Mouse (Mus musculus) midbrain, postnatal 0 days (tissue): ENCODE data around the gene Dennd1a. TPM values are rescaled to one million over a fixed set of nuclear protein-coding genes. Genes with fewer than 3 reads are reported as not detected.

Experiments
- ATAC-seq: fragments of 200-750 bp; cut with Nextera tagmentation; 2 replicates; pipeline ENCODE4 v1.8.0; 2017; ENCODE audit warnings: moderate number of reproducible peaks, mild to moderate bottlenecking, moderate TSS enrichment, moderate library complexity; ENCODE audit not compliant: low FRiP score
- DNase-seq: peaks from one replicate; pipeline ENCODE4 v3.0.0-alpha.2; 2015; ENCODE audit warnings: low spot score
- H3K27ac ChIP-seq: fragments of 300-500 bp; sonication (generic); 2 replicates; pipeline ENCODE4 v1.5.1; 2014; ENCODE audit warnings: low read depth, mild to moderate bottlenecking, low read length, mixed read lengths
- H3K27me3 ChIP-seq: fragments of 300-500 bp; sonication (generic); 2 replicates; pipeline ENCODE4 v1.6.1; 2014; ENCODE audit warnings: low read length, control low read depth, mixed read lengths; ENCODE audit not compliant: insufficient read depth
- H3K36me3 ChIP-seq: fragments of 300-500 bp; sonication (generic); 2 replicates; pipeline ENCODE4 v1.6.1; 2014; ENCODE audit warnings: low read length, control low read depth, mixed read lengths; ENCODE audit not compliant: insufficient read depth
- H3K4me1 ChIP-seq: fragments of 300-500 bp; sonication (generic); 2 replicates; pipeline ENCODE4 v1.6.1; 2014; ENCODE audit warnings: mild to moderate bottlenecking, control low read depth, antibody characterized with exemption, low read length, mixed read lengths; ENCODE audit not compliant: insufficient read depth
- H3K4me2 ChIP-seq: fragments of 300-500 bp; sonication (generic); 2 replicates; pipeline ENCODE4 v1.6.1; 2014; ENCODE audit warnings: low read depth, mild to moderate bottlenecking, low read length, mixed read lengths; ENCODE audit not compliant: poor library complexity, severe bottlenecking
- H3K4me3 ChIP-seq: fragments of 300-500 bp; sonication (generic); 2 replicates; pipeline ENCODE4 v1.5.1; 2014; ENCODE audit warnings: low read depth, mild to moderate bottlenecking, low read length, moderate library complexity
- H3K9ac ChIP-seq: fragments of 300-500 bp; sonication (generic); replicated peaks from 2 replicates; pipeline ENCODE4 v1.6.1; 2014; ENCODE audit warnings: mild to moderate bottlenecking, low read length, moderate library complexity, mixed read lengths; ENCODE audit not compliant: poor library complexity, severe bottlenecking
- H3K9me3 ChIP-seq: fragments of 300-500 bp; sonication (generic); 2 replicates; pipeline ENCODE4 v1.6.1; 2016; ENCODE audit warnings: low read length, control low read depth
- CTCF ChIP-seq: IDR thresholded peaks from 2 replicates; pipeline ENCODE4 v1.5.1; 2016; ENCODE audit warnings: antibody characterized with exemption, mild to moderate bottlenecking
- WGBS: fragments of 180-500 bp; shearing (Covaris S2); extraction: QIAGEN DNeasy Blood & Tissue Kit; methylation state at CpG from one replicate; pipeline ENCODE4 v1.1.7; 2014; 5-methylcytosine and 5-hydroxymethylcytosine counted together
- polyA plus RNA-seq: library from polyadenylated mRNA; unstranded; fragments of >200 nt; fragmentation: Nextera tagmentation; extraction: Ambion mirVana; gene quantifications from 2 replicates; pipeline ENCODE4 v1.2.1, GENCODE M21; 2015
- total RNA-seq: library from RNA; depleted of rRNA; stranded (reverse); fragments of >200 nt; gene quantifications from 2 replicates; pipeline ENCODE4 v1.2.3, GENCODE M21; 2014

Gene Dennd1a
- total and polyA plus RNA-seq, 2 experiments from 2014 or later = 15.9 to 51.1 TPM

DNA sequence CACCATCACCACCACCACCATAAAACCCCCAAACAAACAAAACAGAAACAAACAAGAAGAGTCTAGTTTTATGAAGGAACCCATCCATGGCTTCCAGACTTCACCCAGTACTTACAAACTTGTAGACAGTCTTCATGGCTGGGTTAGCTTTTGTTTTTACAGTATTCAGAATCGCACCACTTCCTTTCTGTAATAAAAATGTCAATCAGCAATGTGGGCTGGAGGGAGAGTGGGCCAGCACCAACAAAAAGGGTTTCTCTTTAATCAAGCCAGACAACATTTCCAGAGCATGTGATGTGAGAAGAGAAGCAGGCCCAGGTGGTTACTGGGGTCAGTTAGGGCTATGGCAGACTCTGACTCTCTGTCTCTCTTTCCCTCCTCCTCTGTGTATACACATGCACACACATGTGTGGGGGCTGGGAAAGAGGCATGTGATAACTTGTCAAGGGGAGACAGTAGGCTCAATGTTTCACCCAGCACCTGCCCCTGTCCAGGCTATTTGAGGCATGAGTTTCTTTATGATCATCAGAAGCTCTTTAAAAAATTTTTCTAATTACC, 433.2 kb downstream of the Dennd1a start:
- no peak overlapping the region for H3K4me2 ChIP-seq
- ATAC-seq = no peak
- no peaks in the 10 kb centered on the region for H3K9me3 ChIP-seq
- 95% methylated on average over 1 of the region's 1 CpGs for WGBS
- DNase-seq = no peak
- no peaks in the 10 kb centered on the region for H3K27me3 ChIP-seq
- no peak overlapping the region for H3K9ac ChIP-seq
- no peaks in the 10 kb centered on the region for H3K4me1 ChIP-seq
- TF ChIP-seq CTCF = no peak
- H3K27ac ChIP-seq = no peak overlapping the region
- no peaks in the 10 kb centered on the region for H3K36me3 ChIP-seq
- no peak overlapping the region for H3K4me3 ChIP-seq

DNA sequence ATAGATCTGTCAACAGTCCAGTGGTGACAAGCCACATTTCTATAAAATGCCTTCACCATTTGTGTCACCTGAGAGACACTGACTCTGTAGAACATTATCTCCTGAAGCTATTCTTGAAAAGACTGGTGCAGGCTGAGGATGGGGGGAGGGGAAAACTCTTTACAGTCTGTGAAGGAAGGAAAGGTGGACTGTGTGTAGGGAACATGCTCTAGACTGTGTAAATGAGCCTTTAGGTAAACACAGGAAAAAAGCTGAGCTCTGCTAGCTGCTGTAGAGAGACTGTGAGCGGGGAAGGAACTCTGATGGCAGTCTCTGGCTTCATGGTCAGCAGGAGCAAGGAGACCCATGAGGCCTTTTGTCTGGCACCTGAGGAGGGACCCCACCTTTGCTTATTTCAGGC, 436.6 kb downstream of the Dennd1a start:
- H3K27ac ChIP-seq = no peak overlapping the region
- DNase-seq = no peak
- no peaks in the 10 kb centered on the region for H3K36me3 ChIP-seq
- no peak overlapping the region for H3K4me2 ChIP-seq
- H3K4me1 ChIP-seq = no peaks in the 10 kb centered on the region
- WGBS = 91% methylated on average over 1 of the region's 1 CpGs
- TF ChIP-seq CTCF = no peak
- no peak overlapping the region for H3K4me3 ChIP-seq
- H3K9ac ChIP-seq = no peak overlapping the region
- no peaks in the 10 kb centered on the region for H3K27me3 ChIP-seq
- H3K9me3 ChIP-seq = no peaks in the 10 kb centered on the region
- ATAC-seq = no peak

- 87% methylated on average over 3 of the region's 3 CpGs for WGBS
- peak; percentile 22 for TF ChIP-seq CTCF
- Histone ChIP-seq H3K27me3 (no peaks in the 10 kb centered on the region), H3K36me3 (0 out of 2 replicates have a peak, but pooled peaks cover 2% of the 10 kb centered on the region), H3K4me2 (no peak overlapping the region), H3K9ac (no peak overlapping the region), H3K9me3 (no peaks in the 10 kb centered on the region), H3K27ac (no peak overlapping the region), H3K4me1 (no peaks in the 10 kb centered on the region), H3K4me3 (no peak overlapping the region)
- no peak for DNase-seq
- no peak for ATAC-seq
These were observed 437.8 kb downstream of the Dennd1a start for GRCm38 (mm10) chr2:37849357-37849756.

DNA sequence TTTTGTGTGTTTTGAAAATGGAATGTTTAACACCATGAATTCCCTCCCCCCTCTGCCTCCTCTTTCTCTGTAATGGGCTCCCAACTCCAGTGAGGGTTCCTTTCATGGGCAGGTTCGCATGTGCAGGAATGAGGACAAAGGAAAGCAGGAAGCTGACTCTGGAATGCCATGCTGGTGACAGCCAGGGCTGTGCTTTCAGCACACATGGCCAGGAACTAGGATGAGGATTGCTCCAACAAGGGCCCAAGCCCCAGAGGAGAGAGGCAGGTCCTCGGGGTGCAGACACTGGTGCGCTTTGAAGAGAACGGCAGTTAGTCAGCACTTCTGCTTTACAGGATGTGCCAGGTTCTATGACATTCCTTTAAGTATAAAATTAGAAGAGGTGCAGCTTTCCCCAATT, 444.5 kb downstream of the Dennd1a start:
- H3K27me3 ChIP-seq = no peaks in the 10 kb centered on the region
- no peak overlapping the region for H3K4me3 ChIP-seq
- H3K4me2 ChIP-seq = no peak overlapping the region
- peak overlapping the region; percentile 19; the same call in 1 of the 2 replicates for H3K9ac ChIP-seq
- DNase-seq (no peak), ATAC-seq (peak; percentile 48; the same call in 1 of the 2 replicates)
- H3K27ac ChIP-seq = peak overlapping the region; percentile 70
- TF ChIP-seq CTCF = no peak
- H3K36me3 ChIP-seq = 0 out of 2 replicates have a peak, but pooled peaks cover 2% of the 10 kb centered on the region
- no peaks in the 10 kb centered on the region for H3K9me3 ChIP-seq
- H3K4me1 ChIP-seq = no peaks in the 10 kb centered on the region; the same call in 1 of the 2 replicates
- 24% methylated on average over 4 of the region's 4 CpGs for WGBS

- Histone ChIP-seq H3K27ac (peak overlapping the region; percentile 70), H3K4me1 (no peaks in the 10 kb centered on the region; the same call in 1 of the 2 replicates), H3K36me3 (peaks cover 2% of the 10 kb centered on the region; the same call in 1 of the 2 replicates), H3K9ac (0 out of 2 replicates have a peak overlapping the region, but pooled peaks have one; percentile 19), H3K27me3 (no peaks in the 10 kb centered on the region), H3K4me3 (no peak overlapping the region), H3K9me3 (no peaks in the 10 kb centered on the region), H3K4me2 (no peak overlapping the region)
- ATAC-seq (peak; percentile 71), DNase-seq (no peak)
- TF ChIP-seq CTCF = no peak
- WGBS = 15% methylated on average over 7 of the region's 7 CpGs
These were observed 445.0 kb downstream of the Dennd1a start for GRCm38 (mm10) chr2:37842151-37842569.

- H3K27me3 ChIP-seq = no peaks in the 10 kb centered on the region
- H3K9ac ChIP-seq = no peak overlapping the region
- peaks cover 2% of the 10 kb centered on the region; the same call in 1 of the 2 replicates for H3K36me3 ChIP-seq
- DNase-seq (no peak), ATAC-seq (no peak)
- no peak overlapping the region for H3K4me3 ChIP-seq
- H3K9me3 ChIP-seq = no peaks in the 10 kb centered on the region
- no peak overlapping the region for H3K4me2 ChIP-seq
- no peaks in the 10 kb centered on the region; the same call in 1 of the 2 replicates for H3K4me1 ChIP-seq
- no peak for TF ChIP-seq CTCF
- no peak overlapping the region for H3K27ac ChIP-seq
These were observed 447.3 kb downstream of the Dennd1a start for GRCm38 (mm10) chr2:37839922-37840321.
